Mouse (Mus musculus) MEL (cell line): ENCODE data around the gene Stk19. TPM values are rescaled to one million over a fixed set of nuclear protein-coding genes. Genes with fewer than 3 reads are reported as not detected.

Experiments
- DNase-seq: peaks from one replicate; pipeline ENCODE4 v3.0.0; 2011; ENCODE audit warnings: low read depth, low spot score
- H3K27ac ChIP-seq: 2 replicates; pipeline ENCODE4 v1.5.1; 2012; ENCODE audit warnings: low read depth, mild to moderate bottlenecking, control low read depth, low read length, moderate library complexity; ENCODE audit not compliant: control insufficient read depth
- H3K27me3 ChIP-seq, 2 experiments: fragments of 150-350 bp in 1 of 2; sonication (generic) in 1 of 2; 2 replicates each; pipeline ENCODE4 v1.6.1; 2012; ENCODE audit warnings: low read length in 2 of 2, mild to moderate bottlenecking in 2 of 2, improper control_type of control experiment in 1 of 2, moderate library complexity in 1 of 2; ENCODE audit not compliant: insufficient read depth in 2 of 2, control insufficient read depth in 1 of 2
- H3K36me3 ChIP-seq, 2 experiments: 2 replicates each; pipeline ENCODE4 v1.6.1; 2012 to 2014; ENCODE audit warnings: low read length in 2 of 2, improper control_type of control experiment in 1 of 2, inconsistent platforms in 1 of 2, mild to moderate bottlenecking in 1 of 2; ENCODE audit not compliant: insufficient read depth in 2 of 2, control insufficient read depth in 1 of 2
- H3K4me1 ChIP-seq, 2 experiments: fragments of 150-350 bp in 1 of 2; sonication (generic) in 1 of 2; 2 replicates each; pipeline ENCODE4 v1.6.1; 2012; ENCODE audit warnings: low read length in 2 of 2, improper control_type of control experiment in 1 of 2, mild to moderate bottlenecking in 1 of 2; ENCODE audit not compliant: insufficient read depth in 2 of 2, control insufficient read depth in 1 of 2
- H3K4me3 ChIP-seq, 2 experiments: fragments of 150-350 bp in 1 of 2; sonication (generic) in 1 of 2; 2 replicates each; pipeline ENCODE4 v1.5.1; 2012; ENCODE audit warnings: low read depth in 2 of 2, low read length in 2 of 2, mild to moderate bottlenecking in 2 of 2, moderate library complexity in 2 of 2, control low read depth in 1 of 2, improper control_type of control experiment in 1 of 2; ENCODE audit not compliant: control insufficient read depth in 1 of 2, insufficient read depth in 1 of 2
- H3K79me2 ChIP-seq: 2 replicates; pipeline ENCODE4 v1.6.1; 2012; ENCODE audit warnings: mild to moderate bottlenecking, low read length, moderate library complexity; ENCODE audit not compliant: control insufficient read depth, poor library complexity, insufficient read depth
- H3K9ac ChIP-seq: 2 replicates; pipeline ENCODE4 v1.6.1; 2012; ENCODE audit warnings: low read depth, mild to moderate bottlenecking, control low read depth, low read length, moderate library complexity; ENCODE audit not compliant: control insufficient read depth, poor library complexity, severe bottlenecking
- H3K9me3 ChIP-seq: fragments of 150-350 bp; sonication (generic); replicated peaks from 2 replicates; pipeline ENCODE4 v1.6.1; 2012; ENCODE audit warnings: mild to moderate bottlenecking, low read length, improper control_type of control experiment, moderate library complexity; ENCODE audit not compliant: insufficient read depth
- CHD2 ChIP-seq: IDR thresholded peaks from 2 replicates; pipeline ENCODE4 v1.6.1; 2011; ENCODE audit warnings: low read length, improper control_type of control experiment
- E2F4 ChIP-seq: IDR thresholded peaks from 2 replicates; pipeline ENCODE4 v1.6.1; 2011; ENCODE audit warnings: low read depth, low read length, improper control_type of control experiment, borderline replicate concordance
- ELF1 ChIP-seq: IDR thresholded peaks from 2 replicates; pipeline ENCODE4 v1.6.1; 2014; ENCODE audit warnings: low read depth, mild to moderate bottlenecking, inconsistent platforms, low read length, improper control_type of control experiment, moderate library complexity
- EP300 ChIP-seq, 2 experiments: IDR thresholded peaks; 2 replicates each; pipeline ENCODE4 v1.6.1; 2011; ENCODE audit warnings: improper control_type of control experiment in 2 of 2, low read length in 2 of 2, low read depth in 1 of 2, mild to moderate bottlenecking in 1 of 2
- HCFC1 ChIP-seq: IDR thresholded peaks from 2 replicates; pipeline ENCODE4 v1.6.1; 2012; ENCODE audit warnings: low read depth, mild to moderate bottlenecking, inconsistent platforms, low read length, improper control_type of control experiment, moderate library complexity
- JUND ChIP-seq: IDR thresholded peaks from 2 replicates; pipeline ENCODE4 v1.6.1; 2011; ENCODE audit warnings: low read depth, mild to moderate bottlenecking, improper control_type of control experiment, low read length
- KAT2A ChIP-seq: conservative IDR thresholded peaks from 2 replicates; pipeline ENCODE4 v1.6.1; 2012; ENCODE audit warnings: low read depth, low read length, improper control_type of control experiment, inconsistent platforms
- MAFK ChIP-seq: IDR thresholded peaks from 2 replicates; pipeline ENCODE4 v1.6.1; 2011; ENCODE audit warnings: low read depth, mild to moderate bottlenecking, low read length, improper control_type of control experiment, borderline replicate concordance
- MAZ ChIP-seq: IDR thresholded peaks from 2 replicates; pipeline ENCODE4 v1.6.1; 2012; ENCODE audit warnings: low read depth, mild to moderate bottlenecking, inconsistent platforms, low read length, improper control_type of control experiment
- MEF2A ChIP-seq: IDR thresholded peaks from 2 replicates; pipeline ENCODE4 v1.6.1; 2014; ENCODE audit warnings: low read depth, mild to moderate bottlenecking, inconsistent platforms, low read length, improper control_type of control experiment; ENCODE audit not compliant: poor library complexity, insufficient replicate concordance, severe bottlenecking; ENCODE audit errors: extremely low read depth
- MXI1 ChIP-seq: IDR thresholded peaks from 2 replicates; pipeline ENCODE4 v1.6.1; 2011; ENCODE audit warnings: mild to moderate bottlenecking, low read depth, low read length, improper control_type of control experiment
- MYC ChIP-seq: IDR thresholded peaks from 2 replicates; pipeline ENCODE4 v1.6.1; 2011; ENCODE audit warnings: low read depth, mild to moderate bottlenecking, low read length, improper control_type of control experiment, moderate library complexity
- NRF1 ChIP-seq: IDR thresholded peaks from 2 replicates; pipeline ENCODE4 v1.6.1; 2014; ENCODE audit warnings: low read depth, mild to moderate bottlenecking, inconsistent platforms, low read length, improper control_type of control experiment, moderate library complexity; ENCODE audit not compliant: poor library complexity, insufficient read depth, severe bottlenecking
- POLR2A ChIP-seq, 2 experiments: IDR thresholded peaks; 2 replicates each; pipeline ENCODE4 v1.6.1; 2011 to 2012; ENCODE audit warnings: low read length in 2 of 2, mild to moderate bottlenecking in 2 of 2, control low read depth in 1 of 2, improper control_type of control experiment in 1 of 2, low read depth in 1 of 2, moderate library complexity in 1 of 2; ENCODE audit not compliant: control insufficient read depth in 1 of 2, insufficient read depth in 1 of 2, poor library complexity in 1 of 2
- POLR2AphosphoS2 ChIP-seq: IDR thresholded peaks from 2 replicates; pipeline ENCODE4 v1.6.1; 2011; ENCODE audit warnings: low read length, improper control_type of control experiment
- POLR2AphosphoS5 ChIP-seq: IDR thresholded peaks from 2 replicates; pipeline ENCODE4 v1.6.1; 2012; ENCODE audit warnings: low read depth, borderline replicate concordance, mild to moderate bottlenecking, inconsistent platforms, low read length, moderate library complexity, mixed read lengths
- RAD21 ChIP-seq: IDR thresholded peaks from 2 replicates; pipeline ENCODE4 v1.6.1; 2011; ENCODE audit warnings: mild to moderate bottlenecking, low read depth, low read length, improper control_type of control experiment
- SIN3A ChIP-seq: IDR thresholded peaks from 2 replicates; pipeline ENCODE4 v1.6.1; 2012; ENCODE audit warnings: low read length, improper control_type of control experiment, inconsistent platforms
- TBP ChIP-seq: IDR thresholded peaks from 2 replicates; pipeline ENCODE4 v1.8.0; 2011; ENCODE audit warnings: low read depth, low read length, improper control_type of control experiment
- USF1 ChIP-seq: IDR thresholded peaks from 2 replicates; pipeline ENCODE4 v1.6.1; 2014; ENCODE audit warnings: low read depth, mild to moderate bottlenecking, inconsistent platforms, low read length, improper control_type of control experiment, moderate library complexity
- USF2 ChIP-seq, 2 experiments: IDR thresholded peaks; 2 replicates each; pipeline ENCODE4 v1.6.1; 2011 to 2012; ENCODE audit warnings: improper control_type of control experiment in 2 of 2, low read length in 2 of 2, borderline replicate concordance in 1 of 2, inconsistent platforms in 1 of 2, low read depth in 1 of 2, mild to moderate bottlenecking in 1 of 2; ENCODE audit not compliant: insufficient read depth in 1 of 2
- ZMIZ1 ChIP-seq: IDR thresholded peaks from 2 replicates; pipeline ENCODE4 v1.6.1; 2012; ENCODE audit warnings: low read depth, mild to moderate bottlenecking, inconsistent platforms, low read length, improper control_type of control experiment, moderate library complexity
- ZNF384 ChIP-seq: IDR thresholded peaks from 2 replicates; pipeline ENCODE4 v1.6.1; 2012; ENCODE audit warnings: low read depth, mild to moderate bottlenecking, inconsistent platforms, low read length, improper control_type of control experiment
- polyA plus RNA-seq, 2 experiments: library from polyadenylated mRNA; stranded (reverse) in 1 of 2; unstranded in 1 of 2; fragments of >175 nt in 1 of 2; fragments of >200 nt in 1 of 2; gene quantifications; 2 replicates each; pipeline versions ENCODE4 v1.2.1 to v1.2.4; 2012; ENCODE audit warnings: low replicate concordance in 2 of 2, low read depth in 1 of 2; ENCODE audit not compliant: insufficient read length in 2 of 2, insufficient read depth in 1 of 2, missing spikeins in 1 of 2
- total RNA-seq: library from RNA; depleted of rRNA; stranded (reverse); fragments of 300-350 nt; gene quantifications from 2 replicates; pipeline ENCODE4 v1.2.3, GENCODE M21; 2012

Stk19 gene
- total and polyA plus RNA-seq, 3 experiments = 43.3 to 56.5 TPM; not detected in 1

DNA sequence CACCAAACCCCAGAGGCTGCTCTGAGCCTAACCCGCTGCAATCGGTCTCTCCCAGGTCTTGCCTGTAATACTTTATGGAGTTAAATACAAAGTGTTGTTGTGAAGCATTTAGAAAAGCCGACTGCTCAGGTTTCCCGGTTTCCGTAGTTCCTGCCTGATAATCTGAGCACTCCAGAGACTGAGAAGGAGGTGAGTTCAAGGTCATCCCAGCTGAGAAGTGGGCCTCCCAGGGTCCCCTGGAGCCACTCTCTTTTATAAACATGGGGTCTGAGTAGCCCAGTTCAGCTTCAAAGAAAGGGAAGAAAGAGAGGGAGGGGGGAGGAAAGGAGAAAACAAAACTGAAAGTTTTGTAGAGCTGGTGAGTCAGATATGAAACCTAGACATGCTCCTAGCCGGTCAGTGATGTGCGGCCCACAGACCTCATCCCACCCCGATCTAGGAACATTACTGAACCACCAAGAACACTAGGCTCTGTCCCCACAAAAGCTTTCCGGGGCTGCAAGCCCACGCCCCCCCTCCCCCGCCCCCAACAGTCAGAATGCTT is 42.7 kb upstream of the Stk19 start, which contains the start of gene Zbtb12:
Zbtb12 (plus strand) TSS at position 148 of the 544 bp plus-strand sequence.
- H3K4me3 ChIP-seq = peak within 1 kb of the TSS; percentile 17 to 22; a peak in 1 of 4 replicates
- no peak for TF ChIP-seq MXI1
- no peak for TF ChIP-seq JUND
- no peak for TF ChIP-seq POLR2A (IDR thresholded peaks at IDR 0.05; ENCODE audit: control insufficient read depth in 1 of 2, insufficient read depth in 1 of 2, low read depth in 1 of 2, low read length in 2 of 2, poor library complexity in 1 of 2)
- no peak for TF ChIP-seq HCFC1
- no peak for TF ChIP-seq USF1
- no peak for TF ChIP-seq E2F4
- no peak for TF ChIP-seq EP300 (IDR thresholded peaks at IDR 0.05; ENCODE audit: low read depth in 1 of 2, low read length in 2 of 2)
- TF ChIP-seq MAFK = no peak
- no peak for TF ChIP-seq TBP
- no peak for TF ChIP-seq ELF1
- TF ChIP-seq POLR2AphosphoS2 = no peak
- TF ChIP-seq, all 39 proteins: peak for 0
- Histone ChIP-seq H3K9me3 (no peaks in the 10 kb centered on the region), H3K79me2 (no peaks in the 10 kb centered on the region), H3K27ac (no peak within 1 kb of the TSS), H3K4me1 (no peaks in the 10 kb centered on the region), H3K9ac (no peak within 1 kb of the TSS), H3K27me3 (no peaks in the 10 kb centered on the region), H3K36me3 (no peaks in the 10 kb centered on the region)
- DNase-seq = no peak

DNA sequence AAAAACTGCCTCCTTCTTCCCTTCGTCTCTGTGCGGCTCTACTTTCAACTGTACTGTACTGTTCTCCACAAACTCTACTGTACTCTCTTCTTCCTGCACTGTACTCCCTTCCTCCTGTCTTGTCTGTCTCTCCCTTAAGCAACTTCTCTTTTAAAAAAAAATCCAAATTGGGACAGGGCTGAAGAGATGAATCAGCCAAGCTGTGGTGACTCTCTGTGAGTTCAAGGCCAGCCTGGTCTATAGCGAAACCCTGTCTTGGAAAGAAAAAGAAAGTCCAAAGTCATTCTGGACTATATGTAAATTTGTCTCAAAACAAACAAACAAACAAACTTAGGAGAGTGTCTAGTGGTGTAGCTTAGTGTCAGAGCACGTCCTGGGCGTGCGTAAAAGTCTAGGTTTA is 37.6 kb upstream of the Stk19 start:
- peaks cover 0 to 3% of the 10 kb centered on the region in 2 experiments; a peak in 1 of 4 replicates for H3K27me3 ChIP-seq
- TF ChIP-seq USF2 (IDR thresholded peaks at IDR 0.05; ENCODE audit: borderline replicate concordance in 1 of 2, insufficient read depth in 1 of 2, low read depth in 1 of 2, low read length in 2 of 2) = no peak
- no peak for TF ChIP-seq ZNF384
- TF ChIP-seq KAT2A = no peak
- TF ChIP-seq ELF1 = no peak
- TF ChIP-seq MYC = no peak
- no peak for TF ChIP-seq NRF1
- no peak for TF ChIP-seq MAZ
- no peak for TF ChIP-seq EP300 (IDR thresholded peaks at IDR 0.05; ENCODE audit: low read depth in 1 of 2, low read length in 2 of 2)
- no peak for TF ChIP-seq ZMIZ1
- TF ChIP-seq MAFK = no peak
- TF ChIP-seq POLR2A (IDR thresholded peaks at IDR 0.05; ENCODE audit: control insufficient read depth in 1 of 2, insufficient read depth in 1 of 2, low read depth in 1 of 2, low read length in 2 of 2, poor library complexity in 1 of 2) = no peak
- no peak for TF ChIP-seq POLR2AphosphoS5
- no peak for TF ChIP-seq RAD21
- no peak for TF ChIP-seq SIN3A
- TF ChIP-seq MEF2A = no peak
- no peak for TF ChIP-seq TBP
- TF ChIP-seq CHD2 = no peak

More for the DNA sequence above, 37.6 kb upstream of the Stk19 start:
- no peak for DNase-seq
- Histone ChIP-seq H3K4me3 (no peak overlapping the region), H3K36me3 (no peaks in the 10 kb centered on the region), H3K79me2 (no peaks in the 10 kb centered on the region), H3K27ac (no peak overlapping the region), H3K9me3 (no peaks in the 10 kb centered on the region), H3K9ac (no peak overlapping the region), H3K4me1 (no peaks in the 10 kb centered on the region)
